Mouse (Mus musculus) ES-E14 (cell line): ENCODE results near the gene Foxp1.

Experiments
- CHD2 ChIP-seq: IDR thresholded peaks from 2 replicates; pipeline ENCODE4 v1.6.1; 2014; ENCODE audit warnings: mild to moderate bottlenecking, low read depth, low read length, inconsistent platforms
- HCFC1 ChIP-seq: IDR thresholded peaks from 2 replicates; pipeline ENCODE4 v1.6.1; 2012; ENCODE audit warnings: low read length, inconsistent platforms, borderline replicate concordance; ENCODE audit not compliant: insufficient read depth
- ZNF384 ChIP-seq: IDR thresholded peaks from 2 replicates; pipeline ENCODE4 v1.6.1; 2012; ENCODE audit warnings: low read depth, low read length, inconsistent platforms

DNA sequence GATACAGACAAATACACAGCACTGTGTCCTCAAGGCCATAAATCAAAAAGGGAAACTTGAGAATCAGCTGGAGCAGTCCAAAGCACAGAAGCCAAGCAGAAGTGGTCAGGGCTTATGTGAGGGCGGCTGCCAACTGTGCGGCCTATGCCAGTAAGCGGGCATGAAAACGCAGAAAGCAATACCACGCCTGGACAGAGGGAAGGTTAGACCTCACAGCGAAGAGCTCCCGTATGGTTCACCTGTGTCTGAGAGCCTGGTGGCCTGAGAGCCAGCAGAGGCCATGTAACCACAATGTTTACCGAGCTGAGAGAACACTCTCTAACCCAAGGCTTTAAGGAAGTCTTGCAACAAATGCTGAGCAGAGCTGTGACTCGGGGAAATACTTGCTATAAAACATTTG lies 524.8 kb downstream of the Foxp1 start:
- TF ChIP-seq ZNF384 (no peak), CHD2 (no peak), HCFC1 (no peak)
